Mouse (Mus musculus) hindbrain, postnatal 0 days (tissue): ENCODE measurements at regions not wholly inside any gene's neighbourhood (a gene's known extent, or its start where the extent isn't known, plus 50 kb on each side); places are given as distances from the start of the nearest gene placed in this dataset.

Experiments used
- ATAC-seq: fragments of 200-750 bp; cut with Nextera tagmentation; 2 replicates; pipeline ENCODE4 v1.8.0; 2017; ENCODE audit warnings: mild to moderate bottlenecking, moderate TSS enrichment, moderate library complexity
- DNase-seq: peaks from one replicate; pipeline ENCODE4 v3.0.0-alpha.2; 2015; ENCODE audit warnings: low spot score
- H3K27ac ChIP-seq: fragments of 300-500 bp; sonication (generic); 2 replicates; pipeline ENCODE4 v1.5.1; 2014; ENCODE audit warnings: mild to moderate bottlenecking
- H3K27me3 ChIP-seq: fragments of 300-500 bp; sonication (generic); 2 replicates; pipeline ENCODE4 v1.6.1; 2014; ENCODE audit warnings: low read length, mixed read lengths; ENCODE audit not compliant: insufficient read depth
- H3K36me3 ChIP-seq: fragments of 300-500 bp; sonication (generic); 2 replicates; pipeline ENCODE4 v1.6.1; 2014; ENCODE audit warnings: low read length, mixed read lengths; ENCODE audit not compliant: insufficient read depth
- H3K4me1 ChIP-seq: fragments of 300-500 bp; sonication (generic); 2 replicates; pipeline ENCODE4 v1.6.1; 2014; ENCODE audit warnings: antibody characterized with exemption, low read length, mixed read lengths; ENCODE audit not compliant: insufficient read depth
- H3K4me2 ChIP-seq: fragments of 300-500 bp; sonication (generic); 2 replicates; pipeline ENCODE4 v1.6.1; 2014; ENCODE audit warnings: low read depth, mild to moderate bottlenecking, low read length, moderate library complexity, mixed read lengths
- H3K4me3 ChIP-seq: fragments of 300-500 bp; sonication (generic); 2 replicates; pipeline ENCODE4 v1.5.1; 2014; ENCODE audit warnings: low read length
- H3K9ac ChIP-seq: fragments of 300-500 bp; sonication (generic); replicated peaks from 2 replicates; pipeline ENCODE4 v1.6.1; 2014; ENCODE audit warnings: mild to moderate bottlenecking, low read length, moderate library complexity, mixed read lengths
- H3K9me3 ChIP-seq: fragments of 300-500 bp; sonication (generic); 2 replicates; pipeline ENCODE4 v1.6.1; 2016; ENCODE audit warnings: low read length, mixed read lengths
- CTCF ChIP-seq: IDR thresholded peaks from 2 replicates; pipeline ENCODE4 v1.5.1; 2016; ENCODE audit warnings: antibody characterized with exemption, control low read depth, low read depth
- WGBS: fragments of 180-500 bp; shearing (Covaris S2); extraction: QIAGEN DNeasy Blood & Tissue Kit; methylation state at CpG from one replicate; pipeline ENCODE4 v1.1.7; 2014; 5-methylcytosine and 5-hydroxymethylcytosine counted together

DNA sequence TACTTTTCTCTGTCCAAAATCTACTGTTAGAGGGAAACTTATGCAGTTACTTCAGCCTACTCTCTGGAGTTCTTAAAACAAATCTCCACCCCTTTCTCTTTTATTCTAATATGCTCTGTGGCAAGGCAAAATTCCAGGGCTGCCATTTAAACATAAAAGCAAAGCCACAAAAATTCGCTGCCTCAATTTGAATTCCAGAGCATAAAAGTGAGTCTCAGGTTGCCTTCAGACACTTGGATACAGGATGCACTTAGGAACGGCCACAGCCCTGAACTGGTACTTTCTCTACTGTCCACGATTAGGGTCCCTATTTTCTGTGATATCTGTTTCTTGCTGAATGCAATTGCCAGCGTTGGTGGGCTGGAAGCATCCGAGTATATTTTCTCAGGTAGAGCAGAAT lies 330.9 kb upstream of the Btbd3 start:
- Histone ChIP-seq H3K36me3 (no peaks in the 10 kb centered on the region), H3K27ac (no peak overlapping the region), H3K4me1 (no peaks in the 10 kb centered on the region), H3K27me3 (no peaks in the 10 kb centered on the region), H3K4me2 (no peak overlapping the region), H3K4me3 (no peak overlapping the region), H3K9ac (no peak overlapping the region), H3K9me3 (no peaks in the 10 kb centered on the region)
- TF ChIP-seq CTCF = no peak
- 77% methylated on average over 5 of the region's 5 CpGs for WGBS
- ATAC-seq (no peak), DNase-seq (no peak)

DNA sequence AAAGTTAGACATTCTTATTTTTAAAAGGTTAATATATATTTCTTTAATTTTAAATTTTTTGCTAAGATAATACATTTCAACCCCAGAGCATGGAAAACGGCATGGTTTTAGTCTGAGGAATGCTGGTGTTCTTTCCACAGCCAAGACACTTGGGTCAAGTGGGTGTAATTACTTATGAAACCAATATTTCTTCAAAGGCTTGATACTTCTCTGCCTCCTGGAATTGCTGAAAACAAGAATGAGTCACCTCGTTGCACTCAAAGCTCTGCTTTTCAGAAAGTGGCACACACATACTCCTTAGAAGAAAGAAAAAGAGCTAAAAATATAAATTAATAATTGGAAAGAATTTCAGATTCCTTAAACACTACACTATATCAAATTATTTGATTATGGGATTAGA lies 331.8 kb upstream of the Btbd3 start:
- no peak overlapping the region for H3K9ac ChIP-seq
- H3K27me3 ChIP-seq = no peaks in the 10 kb centered on the region
- 88% methylated on average over 2 of the region's 2 CpGs for WGBS
- no peak overlapping the region for H3K27ac ChIP-seq
- DNase-seq (no peak), ATAC-seq (no peak)
- no peak overlapping the region for H3K4me3 ChIP-seq
- no peak overlapping the region for H3K4me2 ChIP-seq
- no peaks in the 10 kb centered on the region for H3K4me1 ChIP-seq
- no peak for TF ChIP-seq CTCF
- no peaks in the 10 kb centered on the region for H3K36me3 ChIP-seq
- H3K9me3 ChIP-seq = no peaks in the 10 kb centered on the region

- TF ChIP-seq CTCF = no peak
- Histone ChIP-seq H3K9me3 (no peaks in the 10 kb centered on the region), H3K9ac (no peak overlapping the region), H3K4me2 (no peak overlapping the region), H3K36me3 (no peaks in the 10 kb centered on the region), H3K27me3 (no peaks in the 10 kb centered on the region), H3K4me1 (no peaks in the 10 kb centered on the region), H3K27ac (no peak overlapping the region), H3K4me3 (no peak overlapping the region)
- no peak for ATAC-seq
- DNase-seq = no peak
Measured at GRCm38 (mm10) chr2:137898425-137898824, 357.9 kb upstream of the Btbd3 start.

- TF ChIP-seq CTCF = no peak
- Histone ChIP-seq H3K36me3 (no peaks in the 10 kb centered on the region), H3K9me3 (no peaks in the 10 kb centered on the region), H3K4me1 (no peaks in the 10 kb centered on the region), H3K4me3 (no peak overlapping the region), H3K27ac (no peak overlapping the region), H3K4me2 (no peak overlapping the region), H3K27me3 (no peaks in the 10 kb centered on the region), H3K9ac (no peak overlapping the region)
- DNase-seq (no peak), ATAC-seq (no peak)
- 92% methylated on average over 7 of the region's 7 CpGs for WGBS
Measured at GRCm38 (mm10) chr2:137880211-137881031, 375.9 kb upstream of the Btbd3 start.

DNA sequence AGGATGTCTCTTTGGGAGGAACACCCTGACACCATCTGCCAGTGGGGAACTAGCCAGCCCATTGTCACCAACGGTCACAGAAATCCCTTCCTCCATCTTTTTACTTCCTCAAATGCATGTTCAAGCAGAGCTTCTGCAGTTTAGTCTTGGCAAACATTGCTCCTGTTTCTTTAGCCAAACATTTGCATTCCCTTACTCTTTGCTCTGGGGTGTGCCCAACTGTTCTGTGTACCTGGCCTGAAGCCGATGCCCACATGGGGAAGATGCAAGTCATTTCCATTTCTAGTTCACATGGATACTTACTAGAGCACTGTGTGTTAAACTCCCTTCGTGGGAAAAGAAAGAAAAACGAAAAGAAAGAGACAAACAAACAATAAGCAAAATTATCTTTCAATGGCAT lies 386.7 kb upstream of the Btbd3 start:
- Histone ChIP-seq H3K9me3 (no peaks in the 10 kb centered on the region), H3K9ac (no peak overlapping the region), H3K4me3 (no peak overlapping the region), H3K36me3 (no peaks in the 10 kb centered on the region), H3K27me3 (no peaks in the 10 kb centered on the region), H3K4me2 (no peak overlapping the region), H3K27ac (no peak overlapping the region), H3K4me1 (no peaks in the 10 kb centered on the region)
- DNase-seq = no peak
- ATAC-seq = no peak
- WGBS = 78% methylated on average over 4 of the region's 4 CpGs
- TF ChIP-seq CTCF = no peak

- DNase-seq (peak; percentile 2), ATAC-seq (no peak)
- 74% methylated on average over 4 of the region's 4 CpGs for WGBS
- Histone ChIP-seq H3K9ac (no peak overlapping the region), H3K27me3 (no peaks in the 10 kb centered on the region), H3K4me3 (no peak overlapping the region), H3K4me2 (no peak overlapping the region), H3K4me1 (no peaks in the 10 kb centered on the region), H3K27ac (no peak overlapping the region), H3K36me3 (no peaks in the 10 kb centered on the region), H3K9me3 (no peaks in the 10 kb centered on the region)
- TF ChIP-seq CTCF = no peak
Measured at GRCm38 (mm10) chr2:137854494-137854893, 401.9 kb upstream of the Btbd3 start.
